Mouse (Mus musculus): Measurements from ENCODE around the gene Pla2g4b.

- TF ChIP-seq CTCF (IDR thresholded peaks at IDR 0.05; ENCODE audit: control insufficient read depth, insufficient read depth, low read length), result no peak
- TF ChIP-seq POLR2A (IDR thresholded peaks at IDR 0.05; ENCODE audit: borderline replicate concordance, control insufficient read depth, low read depth, low read length), result no peak
These were observed 25.6 kb downstream of the Pla2g4b start for GRCm38 (mm10) chr2:120058818-120059217.

Measured in bone marrow, adult 2 months (tissue).